Mouse (Mus musculus) heart, adult 2 months (tissue): Measurements from ENCODE around the gene Slc9a9.

Source experiments
- CTCF ChIP-seq: fragments of 200-600 bp; IDR thresholded peaks from 2 replicates; pipeline ENCODE4 v1.8.1; 2022; ENCODE audit warnings: antibody characterized with exemption, mild to moderate bottlenecking, moderate library complexity
- POLR2A ChIP-seq: fragments of 200-500 bp; IDR thresholded peaks from 2 replicates; pipeline ENCODE4 v1.6.1; 2011; ENCODE audit warnings: mild to moderate bottlenecking, low read depth, low read length, control low read depth; ENCODE audit not compliant: insufficient read depth

- TF ChIP-seq CTCF, result no peak
- no peak for TF ChIP-seq POLR2A
Measured at GRCm38 (mm10) chr9:95166224-95166623, 496.5 kb downstream of the Slc9a9 start.
